Mouse (Mus musculus) CH12F3 (cell line): ENCODE results near the gene Enkd1.

Experiments used
- in situ Hi-C: fragments of 300-500 bp; cut with MboI; formaldehyde crosslinking; loops from 2 replicates; pipeline ENCODE4 v1.14.3; 2020; ENCODE audit warnings: low sequenced_read_pairs

The Enkd1 gene

DNA sequence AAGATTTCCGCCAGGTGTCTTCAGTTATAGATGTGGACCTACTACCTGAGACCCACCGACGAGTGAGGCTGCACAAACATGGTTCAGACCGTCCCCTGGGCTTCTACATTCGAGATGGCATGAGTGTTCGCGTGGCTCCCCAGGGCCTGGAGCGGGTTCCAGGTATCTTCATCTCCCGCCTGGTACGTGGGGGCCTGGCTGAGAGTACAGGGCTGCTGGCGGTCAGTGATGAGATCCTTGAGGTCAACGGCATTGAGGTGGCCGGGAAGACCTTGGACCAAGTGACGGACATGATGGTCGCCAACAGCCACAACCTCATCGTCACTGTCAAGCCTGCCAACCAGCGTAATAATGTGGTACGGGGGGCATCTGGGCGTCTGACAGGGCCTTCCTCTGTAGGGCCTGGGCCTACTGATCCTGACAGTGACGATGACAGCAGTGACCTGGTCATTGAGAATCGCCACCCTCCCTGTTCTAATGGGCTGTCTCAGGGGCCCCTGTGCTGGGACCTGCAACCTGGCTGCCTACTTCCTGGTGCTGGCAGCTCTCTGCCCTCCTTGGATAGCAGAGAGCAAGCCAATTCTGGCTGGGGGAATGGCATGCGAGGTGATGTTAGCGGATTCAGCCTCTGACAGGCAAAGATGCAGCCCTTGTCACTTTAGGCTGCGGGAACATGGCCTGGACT is 5.1 kb downstream of the Enkd1 start:
- in situ Hi-C loops: no loop called here

DNA sequence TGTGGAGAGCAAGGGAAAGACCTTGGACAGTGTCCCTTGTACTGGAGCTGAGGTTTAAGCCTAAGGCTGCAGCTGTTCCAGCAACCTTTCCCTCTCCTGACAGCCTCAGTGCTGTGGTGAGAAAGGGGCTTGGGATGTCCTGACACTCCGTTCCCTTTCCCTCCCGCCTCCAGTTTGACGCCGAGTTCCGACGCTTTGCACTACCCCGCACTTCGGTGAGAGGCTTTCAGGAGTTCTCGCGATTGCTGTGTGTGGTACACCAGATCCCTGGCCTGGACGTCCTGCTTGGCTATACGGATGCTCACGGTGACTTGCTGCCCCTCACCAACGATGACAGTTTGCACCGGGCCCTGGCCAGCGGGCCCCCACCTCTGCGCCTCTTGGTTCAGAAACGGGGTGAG is 6.0 kb downstream of the Enkd1 start:
- in situ Hi-C loops: no loop called here

GRCm38 (mm10) chr8:105700966-105701824 is 6.8 kb downstream of the Enkd1 start, which contains the start of the genes Acd and Pard6a:
Acd (minus strand) TSS chr8:105701102.
Pard6a (plus strand) TSS chr8:105701148.
- in situ Hi-C loops: no loop called here

DNA sequence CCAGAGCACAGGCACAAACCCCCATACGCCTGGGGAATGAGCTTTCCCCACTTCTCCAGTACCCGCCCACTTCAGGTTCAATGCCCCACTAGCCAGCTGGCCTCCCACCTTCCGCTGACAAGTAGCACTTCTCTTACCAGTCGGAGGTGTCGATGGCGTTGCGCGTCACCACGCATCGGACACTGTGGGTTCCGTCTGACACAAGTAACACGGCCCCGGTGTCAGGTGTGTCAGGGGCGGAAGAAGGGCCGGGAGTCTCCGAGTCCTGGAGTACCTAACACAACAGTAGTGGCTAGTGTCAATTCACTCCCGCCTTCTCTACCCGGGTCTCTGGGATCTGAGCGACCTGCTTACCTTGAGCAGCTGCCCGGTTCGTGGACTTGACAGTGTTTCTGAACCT is 7.4 kb downstream of the Enkd1 start:
- in situ Hi-C loops: no loop called here

- in situ Hi-C loops: no loop called here
Measured at GRCm38 (mm10) chr8:105699488-105700215, 8.4 kb downstream of the Enkd1 start.

DNA sequence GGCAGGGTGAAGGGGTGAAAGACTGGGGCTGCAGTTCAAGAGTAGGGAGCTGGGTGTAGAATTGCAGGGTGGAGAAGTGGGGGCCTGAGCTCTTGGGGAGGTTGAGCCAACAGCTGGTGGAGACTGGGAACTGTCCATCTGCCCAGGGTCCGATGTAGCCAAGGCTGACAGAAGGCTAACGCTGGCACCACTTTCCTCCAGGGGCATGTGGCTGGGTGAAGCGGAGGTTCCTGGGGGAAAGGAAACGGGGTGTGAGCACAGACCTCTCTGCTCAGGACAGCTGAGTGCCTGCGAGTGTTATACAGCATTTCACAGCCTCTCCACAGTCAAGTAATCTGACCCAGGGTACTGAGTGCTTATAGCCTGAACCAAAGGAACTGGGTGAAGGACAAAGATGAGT is 9.3 kb downstream of the Enkd1 start:
- in situ Hi-C loops: no loop called here

DNA sequence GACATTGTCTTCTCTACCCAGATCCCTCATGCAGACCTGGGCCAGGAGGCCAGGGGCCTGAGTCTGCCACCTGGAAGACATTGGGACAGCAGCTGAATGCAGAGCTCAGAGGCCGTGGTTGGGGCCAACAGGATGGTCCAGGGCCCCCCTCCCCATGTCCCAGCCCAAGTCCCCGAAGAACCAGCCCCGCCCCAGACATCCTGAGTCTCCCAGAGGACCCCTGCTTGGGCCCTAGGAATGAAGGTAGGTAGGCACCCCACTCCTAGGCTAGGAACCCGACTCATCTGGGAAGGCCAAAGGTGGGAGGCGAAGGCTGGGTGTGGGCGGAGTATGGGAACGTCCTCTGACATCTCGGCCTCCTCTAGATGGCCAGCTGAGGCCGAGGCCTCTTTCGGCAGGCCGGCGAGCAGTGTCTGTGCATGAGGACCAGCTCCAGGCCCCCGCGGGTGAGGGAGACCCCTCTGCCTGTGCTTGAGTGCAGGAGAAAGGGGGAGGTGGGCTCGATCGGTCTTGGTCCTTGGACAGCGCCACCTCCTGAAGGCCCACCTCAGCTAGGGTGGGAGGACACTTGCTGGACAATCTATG is 10.7 kb downstream of the Enkd1 start:
- in situ Hi-C loops: no loop called here

DNA sequence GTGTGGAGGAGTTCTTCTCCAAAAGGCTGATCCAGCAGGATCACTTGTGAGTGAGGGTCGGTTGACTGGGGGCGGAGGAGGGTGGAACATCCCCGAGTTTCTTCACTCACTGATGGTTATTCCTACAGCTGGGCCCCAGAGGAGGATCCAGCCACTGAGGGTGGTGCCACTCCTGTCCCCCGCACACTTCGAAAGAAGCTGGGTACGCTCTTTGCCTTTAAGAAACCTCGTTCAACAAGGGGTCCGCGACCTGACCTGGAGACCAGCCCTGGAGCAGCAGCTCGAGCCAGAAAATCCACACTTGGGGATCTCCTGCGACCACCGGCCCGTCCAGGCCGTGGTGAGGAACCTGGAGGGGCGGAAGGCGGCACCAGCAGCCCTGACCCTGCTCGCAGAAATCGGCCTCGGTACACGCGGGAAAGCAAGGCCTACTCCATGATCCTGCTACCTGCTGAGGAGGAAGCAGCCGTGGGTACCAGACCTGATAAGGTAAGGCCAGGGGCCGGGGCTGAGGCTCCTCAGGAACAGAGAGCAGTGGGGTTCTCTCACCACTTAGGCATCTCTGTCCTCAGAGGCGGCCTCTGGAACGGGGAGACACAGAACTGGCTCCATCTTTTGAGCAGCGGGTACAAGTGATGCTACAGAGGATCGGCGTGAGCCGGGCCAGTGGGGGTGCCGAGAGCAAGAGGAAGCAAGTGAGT is 12.8 kb downstream of the Enkd1 start:
- in situ Hi-C loops: no loop called here

DNA sequence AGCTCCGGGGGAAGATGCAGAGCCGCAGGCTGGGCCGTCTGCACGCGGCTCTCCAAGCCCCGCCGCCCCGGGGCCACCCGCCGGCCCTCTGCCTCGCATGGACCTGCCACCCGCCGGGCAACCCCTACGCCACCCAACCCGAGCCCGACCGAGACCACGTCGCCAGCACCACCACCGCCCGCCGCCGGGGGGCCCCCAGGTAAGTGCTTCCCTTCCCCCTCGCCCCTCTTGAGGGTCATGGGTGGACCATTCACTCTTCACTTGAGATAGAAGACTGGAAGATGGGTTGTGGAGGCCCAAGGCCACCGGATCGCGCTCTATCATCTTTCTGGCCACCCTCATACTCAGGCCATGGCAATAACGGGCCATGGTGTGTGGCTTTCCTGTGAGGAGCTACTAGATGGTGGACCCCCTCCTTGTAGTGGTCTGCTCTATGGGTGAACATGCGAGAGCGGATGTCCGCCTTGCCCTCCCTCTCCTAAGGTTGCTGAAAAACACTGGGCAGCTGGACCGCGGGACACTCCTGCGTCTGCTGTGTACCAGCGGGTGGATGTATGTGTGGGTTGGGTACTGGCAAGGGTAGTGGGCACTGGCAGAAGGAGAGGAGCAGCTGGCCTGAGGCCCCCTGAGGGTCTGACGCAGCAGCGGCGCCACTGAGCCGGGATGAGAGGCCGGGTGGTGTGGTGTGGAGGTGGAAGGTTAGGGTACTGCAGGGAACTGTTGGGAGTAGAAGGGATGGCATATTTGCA is 13.8 kb downstream of the Enkd1 start:
- in situ Hi-C loops: no loop called here

DNA sequence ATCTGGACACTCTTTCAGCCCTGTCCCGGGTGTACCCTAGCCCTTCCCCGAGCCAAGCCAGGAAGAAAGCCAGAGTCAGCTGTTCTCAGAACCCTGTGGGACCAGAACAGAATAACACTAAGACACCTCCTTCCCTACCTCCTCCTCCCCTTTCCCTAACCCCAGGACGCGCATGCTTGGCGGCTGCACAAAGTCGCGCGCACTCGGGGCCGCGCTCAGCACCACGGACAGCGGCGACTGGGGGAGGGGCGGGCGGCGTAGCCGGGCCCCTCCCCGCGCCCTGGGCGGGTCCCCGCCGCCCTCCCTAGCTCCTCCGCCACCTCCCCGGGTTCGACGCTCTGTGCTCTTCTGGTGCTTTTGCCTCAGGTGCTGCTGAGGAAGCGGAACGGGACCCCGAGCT is 14.4 kb downstream of the Enkd1 start:
- in situ Hi-C loops: no loop called here

DNA sequence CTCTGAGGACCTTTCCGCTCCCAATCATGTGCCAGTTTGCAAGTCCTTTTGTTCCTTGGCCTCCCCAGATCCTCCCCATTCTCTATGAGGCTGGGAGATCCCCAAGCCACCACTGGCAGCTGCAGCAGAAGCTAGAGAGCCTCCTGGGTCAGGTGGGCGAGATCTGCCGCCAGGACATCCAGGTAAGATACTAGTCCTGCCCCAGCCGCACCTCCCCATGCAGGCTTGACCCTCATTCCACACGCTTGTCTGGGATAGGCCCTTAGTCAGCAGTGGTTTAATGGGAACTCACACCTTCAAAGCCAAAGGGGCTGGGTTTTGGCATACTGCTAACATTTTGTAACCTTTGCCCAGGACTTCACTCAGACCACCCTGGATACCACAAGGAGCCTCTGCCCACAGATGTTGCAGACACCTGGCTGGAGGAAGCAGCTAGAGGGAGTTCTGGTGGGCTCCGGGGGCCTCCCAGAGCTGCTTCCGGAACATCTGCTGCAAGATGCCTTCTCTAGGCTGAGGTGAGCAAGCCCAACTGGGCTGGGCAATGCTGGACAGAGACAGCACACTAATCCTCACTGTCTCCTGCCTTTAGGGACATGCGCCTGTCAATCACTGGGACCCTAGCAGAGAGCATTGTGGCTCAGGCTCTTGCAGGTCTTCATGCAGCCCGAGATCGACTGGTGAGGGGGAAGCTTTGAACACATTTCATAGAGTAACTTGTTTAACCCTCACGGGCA is 15.4 kb downstream of the Enkd1 start:
- in situ Hi-C loops: no loop called here

GRCm38 (mm10) chr8:105690978-105691377 is 17.0 kb downstream of the Enkd1 start:
- in situ Hi-C loops: no loop called here

DNA sequence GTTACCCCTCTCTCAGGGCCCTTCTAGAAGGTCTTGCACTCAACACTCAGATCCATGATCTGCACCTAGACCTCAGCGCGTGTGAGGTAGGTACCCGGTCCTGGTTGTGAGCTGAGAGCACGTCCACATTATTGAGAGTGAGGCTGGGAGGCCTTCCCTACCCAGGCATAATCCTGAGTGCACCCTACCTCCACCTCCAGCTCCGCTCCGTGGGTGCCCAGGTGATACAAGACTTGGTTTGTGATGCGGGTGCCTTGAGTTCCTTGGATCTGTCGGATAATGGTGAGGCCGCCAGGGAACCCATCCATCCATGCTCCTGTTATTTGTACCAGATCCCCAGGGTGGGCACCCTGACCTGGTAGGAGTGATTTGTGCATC is 18.0 kb downstream of the Enkd1 start:
- in situ Hi-C loops: no loop called here

- in situ Hi-C loops: no loop called here
Measured at GRCm38 (mm10) chr8:105689256-105689982, 18.6 kb downstream of the Enkd1 start.

DNA sequence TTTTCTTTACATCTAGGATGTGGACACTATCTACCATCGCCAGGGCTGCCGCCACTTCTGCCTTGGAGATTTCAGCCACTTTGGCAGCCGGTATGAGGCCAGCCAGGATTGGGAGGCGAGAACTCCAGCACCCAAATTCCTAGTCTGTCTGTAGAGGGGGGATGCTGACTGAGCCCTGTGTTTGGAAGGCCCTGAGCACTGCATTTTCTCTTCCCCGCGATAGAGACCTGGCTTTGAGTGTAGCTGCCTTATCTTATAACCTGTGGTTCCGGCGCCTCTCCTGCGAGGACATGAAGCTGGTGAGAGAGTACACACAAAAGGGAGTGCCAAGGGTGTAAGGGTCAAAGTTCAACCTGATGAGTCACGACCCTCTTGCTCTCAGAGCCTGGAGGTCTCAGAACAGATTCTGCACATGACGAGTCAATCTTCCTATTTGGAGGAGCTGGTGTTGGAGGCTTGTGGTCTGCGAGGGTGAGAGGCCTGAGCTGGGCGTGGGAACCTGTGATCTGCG is 19.7 kb downstream of the Enkd1 start:
- in situ Hi-C loops: no loop called here

DNA sequence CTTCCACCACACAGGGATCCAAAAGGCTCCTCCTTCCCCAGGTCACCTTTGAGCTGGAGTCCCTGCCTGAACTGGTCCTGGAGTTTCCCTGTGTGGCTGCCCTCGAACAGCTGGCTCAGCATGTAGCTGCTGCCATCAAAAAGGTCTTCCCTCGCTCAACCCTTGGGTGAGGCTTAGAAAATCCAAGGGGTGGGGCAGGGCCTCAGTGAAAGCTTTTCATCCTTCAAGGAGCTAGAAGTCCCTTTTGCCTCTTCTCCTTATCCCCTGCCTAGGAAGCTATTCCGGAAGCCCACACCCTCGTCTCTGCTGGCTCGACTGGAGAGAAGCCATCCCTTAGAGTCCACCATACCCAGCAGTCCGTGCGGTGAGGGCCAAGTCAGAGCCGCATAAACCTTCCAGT is 20.5 kb downstream of the Enkd1 start:
- in situ Hi-C loops: no loop called here

- in situ Hi-C loops: no loop called here
Measured at GRCm38 (mm10) chr8:105686551-105686950, 21.5 kb downstream of the Enkd1 start.

DNA sequence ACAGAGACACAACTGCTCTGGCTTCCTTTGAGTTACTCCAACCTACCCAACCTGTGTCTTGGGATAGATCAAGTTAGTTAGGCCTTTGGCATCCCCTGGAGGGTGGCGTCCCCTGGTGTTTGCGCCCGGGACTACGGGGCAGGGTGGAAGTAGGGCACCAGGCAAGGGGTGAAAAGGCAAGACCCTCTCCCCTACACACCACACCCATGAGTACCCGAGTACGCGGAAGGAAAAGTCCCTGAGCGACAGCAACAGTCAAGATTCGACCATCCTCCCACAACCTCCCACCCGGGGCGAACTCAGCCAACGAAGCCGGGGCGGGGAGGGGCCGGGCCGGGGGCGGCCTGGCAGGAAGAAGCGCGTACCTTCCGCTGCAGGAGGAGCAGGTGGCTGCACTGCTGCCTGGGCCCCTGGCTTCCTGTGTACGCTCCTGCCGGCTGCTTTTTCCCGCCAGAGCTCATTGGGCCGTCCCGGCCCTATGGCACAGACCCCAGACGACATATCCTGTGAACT is 22.2 kb downstream of the Enkd1 start, which contains the start of gene Carmil2:
Gene Carmil2, plus strand, starts transcription at position 479 of the 513 bp plus-strand sequence.
- in situ Hi-C loops: no loop called here
